Mouse (Mus musculus) gonadal fat pad, adult 2 months (tissue): ENCODE results near the gene Gpr85. TPM values are rescaled to one million over a fixed set of nuclear protein-coding genes. Genes with fewer than 3 reads are reported as not detected.
"Not testable (repeated sequence)": the region's sequence is repeated elsewhere in the genome, so short reads cannot be mapped to it uniquely, and the experiment has no call there.

Source experiments
- DNase-seq: peaks from one replicate; pipeline ENCODE4 v3.0.0-alpha.2; 2012; ENCODE audit warnings: low read depth
- polyA plus RNA-seq: library from polyadenylated mRNA; depleted of rRNA; stranded (reverse); fragments of >200 nt; gene quantifications from 2 replicates; pipeline ENCODE4 v1.2.3, GENCODE M21; 2012; rRNA removed

Gene Gpr85
- polyA plus RNA-seq = 0.55 and 0.72 TPM in 2 replicates

DNA sequence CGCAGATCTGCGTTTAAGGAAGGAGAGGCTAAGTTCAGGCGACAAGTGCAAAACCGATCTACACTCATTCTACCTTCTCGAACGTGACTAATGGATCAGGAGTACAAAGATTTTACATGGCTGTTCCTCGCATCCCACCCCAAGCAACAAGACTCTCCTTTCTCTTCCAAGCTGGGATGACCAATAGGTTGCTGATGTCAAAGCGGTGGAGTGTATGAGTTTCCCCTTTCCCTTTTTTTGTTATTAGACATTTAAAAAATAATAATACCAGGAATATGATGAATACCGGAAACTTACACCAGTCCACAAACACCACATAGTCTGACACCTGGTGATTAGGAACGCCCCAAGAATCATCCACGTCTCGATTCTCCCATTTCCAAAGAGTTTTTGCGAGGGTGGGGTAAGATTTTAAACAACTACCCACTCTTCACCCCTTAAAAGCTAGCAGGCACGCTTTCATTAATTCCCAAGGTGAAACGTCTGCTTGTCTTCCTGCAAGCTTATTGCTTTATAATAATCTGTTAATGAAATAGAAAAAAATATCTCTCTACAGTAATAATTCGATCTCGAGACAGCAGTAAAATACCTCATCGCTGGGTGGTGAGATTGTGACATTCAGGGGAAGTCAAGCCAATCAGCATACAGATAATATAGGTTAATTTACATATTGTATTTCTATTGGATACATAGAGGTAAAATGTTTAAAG lies at the start of gene Gpr85:
Gene Gpr85 (minus strand): TSS at position 598 of the 710 bp plus-strand sequence.
- no peak for DNase-seq

DNA sequence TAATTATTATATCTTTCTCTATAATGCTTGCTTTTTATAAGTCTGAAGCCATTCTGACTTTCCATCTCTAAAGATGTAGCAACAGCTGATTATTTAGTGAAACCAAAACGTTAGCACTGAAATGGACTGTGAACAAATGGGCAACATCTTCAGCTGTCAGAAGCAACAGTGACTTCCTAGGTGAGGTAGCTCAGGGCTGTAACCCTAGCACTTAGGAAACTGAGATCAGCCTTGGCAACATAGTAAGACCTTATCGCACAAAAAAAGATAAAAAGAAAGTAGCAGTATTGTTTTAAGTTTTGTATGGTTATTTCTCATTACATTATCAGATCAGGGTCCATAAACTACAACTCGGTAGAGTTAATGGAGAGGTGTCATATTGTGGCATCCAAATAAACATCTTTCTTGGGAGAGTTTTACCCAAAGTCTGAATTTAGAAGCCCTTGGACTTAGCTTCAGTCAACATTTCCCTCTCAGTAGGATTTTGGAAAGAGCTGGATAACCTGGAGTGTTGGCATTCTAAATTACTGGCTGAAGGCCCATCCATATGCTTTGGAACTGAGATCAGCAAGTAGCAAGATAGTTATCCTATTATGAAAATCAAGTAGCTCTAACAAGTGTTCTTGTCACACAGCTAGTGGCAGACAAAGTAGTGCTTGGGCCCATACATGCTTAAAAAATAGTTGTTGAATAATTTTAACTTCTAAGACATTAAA lies 45.3 kb upstream of the Gpr85 start:
- no peak for DNase-seq

DNA sequence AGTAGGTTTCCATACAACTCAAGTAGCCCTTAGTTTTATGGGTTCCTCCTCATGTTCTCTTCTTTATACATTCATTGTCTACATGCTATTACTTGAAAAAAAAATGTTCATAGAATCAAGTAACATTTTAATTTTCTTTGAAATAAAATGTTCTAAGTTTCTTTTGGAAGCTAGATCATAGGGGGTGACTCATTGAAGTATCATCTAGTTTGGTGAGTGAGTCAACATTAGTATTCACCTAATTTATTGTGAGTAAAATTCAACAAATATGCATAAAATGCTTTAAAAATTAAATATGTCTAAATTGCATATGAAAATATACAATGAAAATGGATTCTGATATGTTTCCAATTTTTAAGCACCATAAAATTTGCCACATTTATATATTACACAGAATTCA lies 43.2 kb upstream of the Gpr85 start:
- no peak for DNase-seq

DNA sequence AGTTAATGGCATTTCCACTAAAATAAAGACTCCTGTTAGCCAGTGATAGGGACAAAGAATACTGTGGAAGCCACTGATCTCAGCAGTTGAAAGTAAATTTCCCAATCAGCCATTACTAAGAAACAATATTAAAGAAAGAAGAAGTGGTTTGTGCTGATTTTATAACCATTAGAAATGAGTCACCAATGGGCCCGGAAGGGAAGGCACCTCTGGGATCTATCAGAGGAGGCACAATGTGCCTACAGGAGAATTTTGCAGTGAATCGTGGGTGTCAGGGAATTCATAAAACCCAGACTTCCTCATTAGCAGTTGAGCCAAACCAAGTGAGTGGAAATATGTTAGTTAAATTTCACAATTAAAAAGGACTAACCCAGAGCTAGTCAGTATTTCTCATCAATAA lies 34.2 kb upstream of the Gpr85 start:
- no peak for DNase-seq

DNA sequence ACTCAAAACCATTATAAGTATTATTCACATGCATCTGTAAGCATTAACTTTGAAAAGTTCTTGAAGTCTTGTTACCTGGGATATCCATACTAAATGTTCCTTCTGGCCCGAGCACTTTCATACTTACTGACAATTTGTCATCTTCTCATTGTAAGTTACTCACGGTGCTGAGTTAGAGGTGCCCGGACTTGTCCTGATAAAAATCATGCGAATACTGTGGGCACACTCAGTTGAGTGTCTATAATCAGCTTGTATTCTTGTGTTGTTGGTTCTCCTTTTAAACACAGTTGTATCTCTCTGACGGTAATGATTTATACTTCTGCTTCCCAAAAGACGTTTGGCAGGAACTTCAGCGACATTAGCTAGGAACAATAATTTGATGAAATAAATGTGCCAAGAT lies 32.3 kb upstream of the Gpr85 start:
- DNase-seq = no peak

DNA sequence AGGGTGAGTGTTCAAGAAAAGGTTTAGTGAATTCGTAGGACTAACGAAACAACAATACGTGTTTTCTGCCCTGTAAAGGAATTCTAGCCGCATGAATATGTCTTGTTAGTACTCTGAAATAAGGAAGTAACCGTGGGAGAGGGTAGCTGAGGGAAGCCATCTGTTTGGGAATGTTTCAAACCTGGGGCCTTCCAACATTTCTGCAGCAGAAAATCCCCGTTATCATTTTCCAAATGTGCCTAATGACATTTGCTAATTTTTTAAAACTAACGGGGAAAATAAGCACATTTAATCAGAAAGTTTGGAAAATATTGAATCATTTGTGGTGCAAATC lies 31.9 kb upstream of the Gpr85 start:
- no peak for DNase-seq

DNA sequence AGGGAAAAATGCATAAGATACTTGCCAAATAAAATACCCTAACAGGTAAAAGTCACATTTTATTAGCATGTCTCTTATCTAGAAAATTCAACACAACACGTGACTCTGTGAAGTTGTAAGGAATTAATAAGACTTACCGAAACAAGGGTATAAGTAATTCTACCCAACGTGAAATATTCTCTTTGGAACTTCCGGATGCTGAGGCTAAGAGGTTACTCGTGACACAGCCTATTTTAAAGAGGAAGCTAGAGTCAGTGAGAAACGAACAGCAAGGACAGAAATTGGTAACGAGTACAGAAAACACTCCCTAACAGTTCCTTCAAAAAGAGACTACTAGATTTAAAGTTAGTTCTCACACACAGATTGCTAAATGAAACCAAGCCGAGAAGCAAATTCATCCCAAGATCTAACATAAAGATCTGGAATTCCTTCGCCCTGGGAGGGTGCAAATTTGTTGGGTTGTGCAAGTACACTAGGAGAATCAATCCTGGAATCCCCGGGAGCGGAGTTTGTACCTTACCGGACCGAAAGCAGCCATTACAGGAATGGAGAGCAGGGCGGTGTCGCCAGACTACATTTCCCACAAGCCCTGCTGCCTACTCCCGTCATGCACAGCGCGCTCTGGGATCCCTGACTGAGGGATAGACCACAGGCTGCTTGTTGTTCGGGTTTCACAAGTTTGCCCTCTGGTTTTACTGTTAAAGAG lies 31.3 kb upstream of the Gpr85 start, which contains the start of gene 2610001J05Rik:
Gene 2610001J05Rik (minus strand): TSS at position 600 of the 706 bp plus-strand sequence.
- DNase-seq = peak; percentile 82

DNA sequence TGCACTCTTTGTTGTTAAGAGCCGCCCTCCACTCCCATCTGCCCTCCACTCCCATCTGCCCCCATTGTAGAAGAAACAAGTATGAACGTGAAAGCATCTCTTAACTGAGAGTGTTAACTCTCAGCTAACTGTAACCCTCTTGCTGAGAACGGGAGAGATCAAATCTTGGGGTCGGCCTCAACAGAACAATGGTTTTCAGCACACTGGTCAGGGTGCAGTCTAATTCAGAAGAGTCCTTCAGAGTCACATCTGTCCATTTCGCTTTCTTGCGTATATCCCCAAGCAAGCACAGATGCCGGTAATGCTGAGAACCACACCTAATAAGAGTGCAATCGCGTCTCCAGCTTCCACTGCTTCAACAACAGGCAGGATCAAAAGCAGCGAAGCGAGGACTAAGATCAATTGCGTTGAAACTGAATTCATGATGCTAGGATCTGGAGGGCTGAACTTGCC lies 30.6 kb upstream of the Gpr85 start:
- DNase-seq = no peak

DNA sequence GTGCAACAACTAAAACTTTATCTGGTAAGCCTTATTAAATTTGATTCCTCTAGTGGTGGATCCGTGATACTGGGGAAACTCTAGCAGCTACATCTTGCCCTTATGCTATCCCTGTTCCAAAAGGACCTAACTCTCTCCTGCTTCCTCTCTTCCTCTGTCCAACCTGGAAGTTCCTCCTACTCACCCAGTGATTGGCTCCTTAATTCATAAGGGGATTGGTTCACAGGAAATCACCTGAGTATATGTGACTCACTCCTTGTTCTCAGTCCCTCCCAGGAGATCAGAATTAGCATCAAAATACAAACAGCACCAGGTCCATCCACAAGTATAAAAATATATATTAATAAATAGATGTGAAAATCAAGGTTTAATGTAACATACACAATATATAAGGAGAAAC lies 20.9 kb upstream of the Gpr85 start:
- DNase-seq = no peak

DNA sequence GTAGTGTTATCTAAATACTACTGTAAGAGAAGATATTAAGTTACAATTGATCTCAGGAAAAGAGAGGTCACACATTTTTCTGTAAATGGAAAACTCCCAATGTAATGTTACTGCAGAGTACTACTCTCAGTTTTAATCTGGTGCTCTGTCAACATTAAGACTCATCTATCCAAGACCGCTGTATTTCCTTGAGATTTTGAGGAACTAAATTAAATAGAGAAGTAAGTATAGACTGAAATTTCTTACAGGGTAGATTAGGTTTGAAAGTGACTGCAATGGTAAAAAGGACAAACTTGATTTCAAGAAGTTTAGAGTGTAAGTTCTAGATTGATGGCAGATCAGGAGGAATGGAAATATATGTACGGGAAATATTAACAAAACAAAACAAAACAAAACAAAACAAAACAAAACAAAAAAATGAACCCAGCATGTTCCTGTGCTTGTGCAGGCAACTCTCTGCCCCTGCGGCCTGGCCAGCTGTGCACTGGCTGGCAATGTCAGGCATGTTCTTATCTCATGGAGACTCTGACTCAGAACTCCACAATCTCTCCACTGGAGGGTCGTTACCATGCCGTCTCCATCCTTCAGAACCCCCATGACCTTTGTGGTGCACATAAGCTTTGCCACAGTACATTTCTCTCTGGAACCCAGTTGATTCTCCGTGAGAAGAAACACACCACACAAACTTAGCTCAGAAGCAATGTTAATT lies 20.3 kb upstream of the Gpr85 start:
- no peak for DNase-seq

DNA sequence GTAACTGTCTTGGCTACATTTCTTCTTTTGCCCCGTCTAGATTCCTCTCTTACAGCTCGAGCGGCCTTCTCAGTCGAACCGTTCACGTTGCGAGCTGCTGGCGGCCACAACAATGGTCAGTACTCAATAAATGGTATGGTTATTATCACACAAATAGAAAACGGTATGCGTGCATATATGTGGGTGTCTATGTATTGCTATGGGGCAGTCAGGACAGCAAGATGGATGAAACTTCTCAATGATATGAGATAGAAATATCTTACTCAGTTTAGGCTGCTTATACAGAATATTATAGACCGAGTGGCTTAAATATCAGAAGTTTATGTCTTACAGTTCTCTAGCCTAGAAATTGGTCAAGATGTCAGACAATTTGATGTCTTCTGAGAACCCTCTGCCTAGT lies 14.5 kb upstream of the Gpr85 start:
- DNase-seq = no peak

DNA sequence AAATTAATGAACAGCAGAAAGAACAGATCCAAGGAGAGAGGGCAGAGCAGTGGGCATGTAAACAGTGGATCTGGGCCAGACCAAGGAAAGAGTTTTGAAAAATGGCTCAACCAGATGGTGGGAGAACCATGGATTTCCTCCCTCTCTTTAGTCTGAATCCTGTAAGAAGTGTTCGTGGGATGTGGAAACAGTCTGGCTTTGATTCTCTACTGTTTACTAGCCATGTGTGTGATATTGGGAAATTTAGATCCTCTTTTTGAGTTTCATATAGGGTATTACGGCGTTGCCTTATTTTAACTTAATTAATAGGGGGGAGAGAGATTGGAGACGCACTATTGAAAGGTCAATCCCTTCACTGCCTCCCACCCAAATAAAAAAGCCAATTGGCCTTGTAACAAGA lies 13.5 kb upstream of the Gpr85 start:
- no peak for DNase-seq

DNA sequence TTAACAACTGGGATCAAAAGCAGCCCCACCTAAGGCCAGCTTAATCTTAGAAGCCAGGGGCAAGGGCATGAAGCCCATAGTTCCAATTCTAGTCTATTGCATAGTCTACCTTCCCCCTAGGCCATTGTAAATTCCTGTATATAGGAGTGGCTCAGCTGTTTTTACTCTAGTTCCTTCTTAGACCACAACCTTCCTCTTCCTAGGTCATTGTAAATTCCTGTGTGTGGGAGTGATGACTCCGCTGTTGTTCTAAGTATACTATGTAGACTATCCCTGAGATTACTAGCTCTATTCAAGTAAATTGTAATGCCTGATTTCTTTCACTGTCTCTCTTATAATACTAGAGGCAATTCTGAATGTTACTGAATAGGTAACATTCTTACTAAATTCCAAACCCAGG lies 6.3 kb upstream of the Gpr85 start:
- not testable (repeated sequence) for DNase-seq

DNA sequence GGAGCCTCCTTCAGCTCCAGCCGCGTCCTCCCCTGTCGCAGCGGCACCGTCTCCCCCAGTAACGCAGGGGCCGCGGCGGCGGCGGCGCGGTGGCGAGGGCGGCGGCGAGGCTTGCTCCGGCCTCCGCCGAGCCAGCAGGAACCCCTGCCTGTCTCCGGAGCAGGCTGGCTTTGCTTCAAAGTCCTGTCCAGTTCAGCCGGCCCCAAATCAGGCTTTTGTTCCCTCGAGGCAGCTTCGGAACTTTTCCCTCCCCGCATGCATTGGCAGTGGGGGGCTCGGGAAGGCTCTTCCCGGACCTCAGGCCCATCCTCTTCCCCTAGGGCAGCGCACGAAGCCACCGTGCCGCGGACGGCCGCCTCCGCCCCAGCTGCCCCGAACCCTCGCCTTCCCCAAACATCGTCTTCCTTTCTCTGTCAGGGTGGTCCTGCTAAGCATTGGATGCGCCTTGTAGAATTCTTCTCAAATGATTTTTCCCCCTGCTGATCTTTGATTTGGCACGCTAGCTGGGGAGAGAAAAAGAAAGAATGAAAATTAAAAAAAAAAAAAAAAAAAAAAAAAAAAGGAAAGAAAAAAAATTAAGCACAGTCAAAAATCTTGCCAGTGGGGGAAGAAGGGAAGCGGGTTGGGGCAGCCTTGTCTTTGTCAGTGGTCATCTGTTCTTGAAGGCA lies 931 bp downstream of the Gpr85 start:
- DNase-seq = no peak

DNA sequence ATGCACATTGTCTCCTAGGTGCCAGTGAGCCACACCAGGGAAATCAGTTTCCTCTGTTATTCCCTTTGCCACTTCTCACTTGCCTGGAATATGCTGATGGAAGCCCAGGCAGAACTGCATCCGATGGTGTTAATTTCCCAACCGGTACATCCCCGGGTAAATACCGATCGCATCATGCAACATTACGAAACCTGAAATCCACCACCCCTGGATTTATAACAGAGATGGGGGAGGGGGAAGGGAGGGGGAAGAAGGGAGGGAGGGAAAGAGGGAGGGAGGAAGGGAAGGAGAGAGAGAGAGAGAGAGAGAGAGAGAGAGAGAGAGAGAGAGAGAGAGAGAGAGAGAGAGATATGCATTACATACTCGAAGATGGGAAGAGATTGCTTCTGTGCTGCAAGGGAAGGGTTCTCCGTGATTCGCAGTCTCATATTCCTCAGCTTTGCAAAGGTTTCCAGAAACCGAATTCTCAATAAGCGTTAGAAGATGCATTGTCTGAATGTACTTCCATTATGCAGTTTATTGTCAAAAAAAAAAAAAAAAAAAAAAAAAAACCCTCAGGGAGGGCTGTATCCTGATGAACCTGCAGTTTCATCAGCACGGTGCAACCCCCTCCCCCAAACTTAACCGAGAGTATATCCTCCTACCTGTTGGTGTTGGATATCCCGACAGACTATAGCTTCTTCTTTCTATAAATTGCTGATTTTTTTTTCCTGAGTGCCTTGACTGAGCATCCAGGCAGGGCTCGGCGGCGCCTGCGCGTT lies 1.6 kb downstream of the Gpr85 start:
- DNase-seq = no peak

DNA sequence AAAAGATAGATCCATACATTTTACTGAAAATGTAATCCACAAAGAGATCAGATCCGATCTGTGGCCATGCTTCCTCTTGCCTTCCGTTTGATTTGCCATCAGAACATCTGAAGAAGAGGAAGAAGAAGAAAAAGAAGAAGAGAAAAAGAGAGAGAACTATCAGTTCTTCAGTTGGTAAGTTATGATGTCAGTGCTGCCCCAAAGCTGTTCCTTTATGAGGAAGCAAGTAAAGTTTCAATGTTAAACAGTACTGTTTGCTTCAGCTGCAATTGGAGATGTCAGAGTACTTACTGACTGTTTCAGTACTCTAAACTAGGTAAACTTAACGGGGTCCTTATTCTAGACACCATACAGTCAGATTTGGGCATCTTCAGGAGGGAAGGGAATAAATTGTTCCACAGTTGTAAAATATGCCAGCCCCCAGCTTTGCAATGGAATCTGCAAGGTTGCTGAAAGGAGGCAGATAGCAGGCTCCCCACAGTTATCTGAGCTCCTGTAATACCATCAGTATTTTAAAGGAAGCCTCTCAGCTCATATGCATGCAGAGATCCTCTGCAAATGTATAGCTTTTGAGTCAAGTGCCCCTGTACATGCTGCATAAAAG lies 2.7 kb downstream of the Gpr85 start:
- no peak for DNase-seq

DNA sequence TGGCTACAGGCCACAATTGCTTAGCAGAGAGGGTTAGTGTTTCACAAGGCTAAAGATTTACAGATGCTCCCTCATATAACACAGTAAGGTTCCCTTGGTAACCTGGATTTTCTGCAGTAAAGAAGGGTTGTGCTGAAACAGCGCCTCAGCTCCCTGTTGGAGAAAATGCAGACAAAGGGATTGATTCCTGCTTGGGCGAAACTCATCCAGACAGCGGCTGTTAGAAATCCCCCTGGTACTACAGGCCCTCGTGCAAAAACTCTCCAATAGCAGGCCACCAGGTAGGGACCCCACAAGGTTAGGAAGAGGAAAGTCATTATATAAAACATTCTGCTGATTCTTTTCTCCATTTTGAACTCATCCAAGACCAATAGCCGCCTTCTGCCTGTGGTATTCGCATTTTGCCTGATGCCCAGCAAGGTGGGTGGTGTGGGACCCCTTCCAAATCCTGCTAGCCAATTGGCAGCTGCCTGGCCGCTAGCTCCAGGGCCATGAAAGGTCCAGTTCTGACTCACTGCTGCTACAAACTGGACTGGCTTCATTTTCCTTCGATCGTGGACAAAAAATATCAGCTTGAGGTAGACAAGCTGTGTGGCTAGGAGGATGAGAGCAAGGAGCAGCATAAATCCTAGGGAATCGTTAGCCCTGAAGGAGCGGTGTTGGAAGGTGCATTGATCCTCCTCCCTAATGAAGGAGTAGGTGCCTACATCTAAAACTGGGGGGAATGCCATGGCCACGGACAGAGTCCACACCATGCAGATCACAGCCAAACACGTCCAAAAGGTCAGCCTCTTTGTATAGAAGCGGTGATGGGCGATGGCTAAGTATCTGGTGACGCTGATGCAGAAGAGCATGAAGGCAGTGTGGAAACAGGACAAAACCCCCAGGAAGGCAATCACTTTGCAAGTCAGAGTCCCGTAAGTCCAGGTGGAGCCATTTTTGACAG lies 3.7 kb downstream of the Gpr85 start:
- no peak for DNase-seq

DNA sequence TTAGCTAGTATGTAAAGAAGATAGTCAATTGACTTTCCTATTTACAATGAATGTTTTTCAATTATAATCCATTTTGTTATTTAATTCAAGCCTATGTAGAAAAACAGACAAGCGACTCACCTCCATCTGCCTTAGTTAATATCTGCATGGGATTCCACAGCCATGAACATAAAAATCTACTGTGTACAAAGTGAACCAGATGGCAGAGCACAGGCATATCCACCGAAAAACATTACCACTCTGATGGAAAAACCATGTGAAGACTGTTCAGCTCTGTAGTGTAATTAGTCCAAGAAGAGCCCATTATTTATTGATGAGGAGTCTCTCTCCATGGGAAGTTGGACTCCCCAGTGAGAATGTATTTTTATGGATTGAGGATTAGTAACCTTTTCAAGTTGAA lies 7.0 kb downstream of the Gpr85 start:
- DNase-seq = no peak

DNA sequence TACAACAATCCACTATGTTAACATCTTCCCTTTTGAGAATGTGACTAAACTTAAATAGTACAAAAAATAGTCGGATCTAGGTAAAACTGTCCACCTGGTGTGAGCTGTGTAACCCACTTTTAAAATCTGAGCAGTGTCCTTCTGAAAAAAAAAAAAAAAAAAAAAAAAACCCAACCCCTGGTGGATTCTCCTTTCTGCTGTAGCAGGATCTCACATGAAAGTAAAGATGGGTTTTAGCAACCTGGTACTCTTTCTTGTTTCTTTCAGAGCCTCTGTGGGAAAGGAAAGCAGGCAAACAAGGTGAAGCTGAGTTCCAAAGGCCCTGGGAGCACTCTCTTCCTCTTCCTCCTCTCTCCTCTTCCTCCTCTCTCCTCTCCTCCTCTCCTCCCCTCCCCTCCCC lies 10.9 kb downstream of the Gpr85 start:
- no peak for DNase-seq
